18 mouse cellular contexts compared by ENCODE assay signal in genomic region chr12:37392316-37392715, GRCm38 (mm10).
"Had no signal": no experiment of that assay in that cellular context is flagged by ENCODE, and none has a peak within 500 bp of the region (broad histone marks: within the 10 kb centered on the region; RNA-seq: fewer than 3 reads in every experiment).

No protein-coding gene starts in this region.

- ATAC-seq: midbrain, embryonic 13.5 days; midbrain, embryonic 15.5 days had no signal

- H3K27ac ChIP-seq: midbrain, embryonic 10.5 days; midbrain, embryonic 13.5 days; midbrain, embryonic 15.5 days; neural tube, embryonic 13.5 days; neural tube, embryonic 15.5 days had no signal

- H3K4me3 ChIP-seq: midbrain, embryonic 10.5 days; midbrain, embryonic 13.5 days; midbrain, embryonic 15.5 days; myocyte; neural tube, embryonic 13.5 days; neural tube, embryonic 15.5 days had no signal

- H3K9me3 ChIP-seq: midbrain, embryonic 10.5 days; midbrain, embryonic 13.5 days; midbrain, embryonic 15.5 days; neural tube, embryonic 13.5 days; neural tube, embryonic 15.5 days had no signal

- H3K4me1 ChIP-seq: midbrain, embryonic 10.5 days; midbrain, embryonic 13.5 days; midbrain, embryonic 15.5 days; neural tube, embryonic 13.5 days; neural tube, embryonic 15.5 days had no signal

- H3K36me3 ChIP-seq: midbrain, embryonic 10.5 days; midbrain, embryonic 13.5 days; midbrain, embryonic 15.5 days; neural tube, embryonic 13.5 days; neural tube, embryonic 15.5 days had no signal

- DNase-seq: lung, adult 18-20 months; lung, embryonic 14.5 days; lung, postnatal 10 days; lung, postnatal 4 days; retina, postnatal 1 day; right cerebral cortex, adult 18-20 months; right cerebral cortex, postnatal 25 days; right cerebral cortex, postnatal 4 days; spleen, adult 18-20 months; thymus, adult 18-20 months; thymus, postnatal 14 days; thymus, postnatal 36 days had no signal

- H3K4me2 ChIP-seq: lung, embryonic 14.5 days; midbrain, embryonic 13.5 days; midbrain, embryonic 15.5 days; neural tube, embryonic 13.5 days; neural tube, embryonic 15.5 days had no signal

- H3K27me3 ChIP-seq: midbrain, embryonic 13.5 days; midbrain, embryonic 15.5 days; neural tube, embryonic 13.5 days; neural tube, embryonic 15.5 days had no signal

- H3K9ac ChIP-seq: lung, embryonic 14.5 days; midbrain, embryonic 13.5 days; midbrain, embryonic 15.5 days; neural tube, embryonic 13.5 days; neural tube, embryonic 15.5 days had no signal
